Mouse (Mus musculus) gastrocnemius, postnatal 14 days (tissue): Measurements from ENCODE around the gene Cysrt1. TPM values are rescaled to one million over a fixed set of nuclear protein-coding genes. Genes with fewer than 3 reads are reported as not detected.

Source experiments
- DNase-seq: peaks from one replicate; pipeline ENCODE4 v3.0.0; 2021; ENCODE audit warnings: mixed read lengths
- intact Hi-C: fragments of 180-260 bp; cut with DNase I; formaldehyde crosslinking; loops from one replicate; pipeline ENCODE4 v1.15.1; 2025; ENCODE audit warnings: low total_unique reads
- long read RNA-seq, 2 experiments: library from polyadenylated mRNA; stranded (forward); transcript quantifications; one replicate each; pipeline ENCODE4 v2.0.0; 2021
- total RNA-seq, 2 experiments: library from RNA; stranded (reverse); gene quantifications; 2 replicates each; pipeline ENCODE4 v1.2.3; 2021

Cysrt1 gene
- total RNA-seq: not detected
- long read RNA-seq, experiment 1: 0 reads
- long read RNA-seq, experiment 2: 0 reads

- DNase-seq: no peak
- intact Hi-C loops: loop anchor here (10.0 kb wide), 1 partner anchor 47 kb away; the partner anchor contains the start of gene Tor4a
These were observed at the start of gene Cysrt1, which contains the start of gene Rnf208 for GRCm38 (mm10) chr2:25242101-25242506. Gene Cysrt1, minus strand, starts transcription at chr2:25242452. Gene Rnf208, plus strand, starts transcription at chr2:25242255.

GRCm38 (mm10) chr2:25291184-25292053 is 49.2 kb upstream of the Cysrt1 start:
- intact Hi-C loops: no loop called here
- no peak for DNase-seq

- intact Hi-C loops: no loop called here
These were observed 48.5 kb upstream of the Cysrt1 start for GRCm38 (mm10) chr2:25290816-25291130.

GRCm38 (mm10) chr2:25290101-25290815 is 48.0 kb upstream of the Cysrt1 start:
- DNase-seq: no peak
- intact Hi-C loops: no loop called here

More at GRCm38 (mm10) chr2:25290816-25291130, 48.5 kb upstream of the Cysrt1 start:
- no peak for DNase-seq

GRCm38 (mm10) chr2:25289651-25290050 is 47.4 kb upstream of the Cysrt1 start, which contains the start of gene Lrrc26:
Gene Lrrc26, plus strand, starts transcription at chr2:25289915.
- intact Hi-C loops: no loop called here
- DNase-seq: no peak

- intact Hi-C loops: no loop called here
- no peak for DNase-seq
These were observed 46.6 kb upstream of the Cysrt1 start for GRCm38 (mm10) chr2:25288734-25289345.

- intact Hi-C loops: no loop called here
- no peak for DNase-seq
These were observed 45.8 kb upstream of the Cysrt1 start, which contains the start of gene Tmem210 for GRCm38 (mm10) chr2:25287927-25288649. Gene Tmem210, plus strand, starts transcription at chr2:25288145.

GRCm38 (mm10) chr2:25286837-25287636 is 44.8 kb upstream of the Cysrt1 start:
- intact Hi-C loops: no loop called here
- DNase-seq: no peak

- no peak for DNase-seq
- intact Hi-C loops: no loop called here
These were observed 44.1 kb upstream of the Cysrt1 start for GRCm38 (mm10) chr2:25286314-25286713.

GRCm38 (mm10) chr2:25285551-25285950 is 43.3 kb upstream of the Cysrt1 start:
- DNase-seq: no peak
- intact Hi-C loops: no loop called here

- DNase-seq: peak; percentile 74
- intact Hi-C loops: no loop called here
These were observed 37.0 kb upstream of the Cysrt1 start for GRCm38 (mm10) chr2:25278928-25279882.

- intact Hi-C loops: no loop called here
- no peak for DNase-seq
These were observed 30.8 kb upstream of the Cysrt1 start for GRCm38 (mm10) chr2:25273010-25273409.

- DNase-seq: no peak
- intact Hi-C loops: no loop called here
These were observed 30.3 kb upstream of the Cysrt1 start for GRCm38 (mm10) chr2:25272515-25272914.

GRCm38 (mm10) chr2:25271827-25272511 is 29.7 kb upstream of the Cysrt1 start, which contains the start of the genes Ssna1 and Anapc2:
Gene Ssna1, minus strand, starts transcription at chr2:25272438.
Gene Anapc2, plus strand, starts transcription at chr2:25272478.
- DNase-seq: peak; percentile 97
- intact Hi-C loops: no loop called here

GRCm38 (mm10) chr2:25267746-25268309 is 25.6 kb upstream of the Cysrt1 start:
- intact Hi-C loops: no loop called here
- no peak for DNase-seq

- DNase-seq: no peak
- intact Hi-C loops: no loop called here
These were observed 25.0 kb upstream of the Cysrt1 start for GRCm38 (mm10) chr2:25267241-25267640.
